Mouse (Mus musculus) intestine, embryonic 16.5 days (tissue): Measurements from ENCODE around the gene Scgb1b30. TPM values are rescaled to one million over a fixed set of nuclear protein-coding genes. Genes with fewer than 3 reads are reported as not detected.
"Not testable (repeated sequence)": the region's sequence is repeated elsewhere in the genome, so short reads cannot be mapped to it uniquely, and the experiment has no call there.

Source experiments
- ATAC-seq: fragments of 200-750 bp; cut with Nextera tagmentation; 2 replicates; pipeline ENCODE4 v1.8.0; 2017; ENCODE audit warnings: moderate TSS enrichment, moderate library complexity
- H3K27ac ChIP-seq: fragments of 300-500 bp; sonication (generic); 2 replicates; pipeline ENCODE4 v1.5.1; 2014; ENCODE audit warnings: mild to moderate bottlenecking, low read length
- H3K27me3 ChIP-seq: fragments of 300-500 bp; sonication (generic); replicated peaks from 2 replicates; pipeline ENCODE4 v1.6.1; 2014; ENCODE audit warnings: low read length, control low read depth, mixed read lengths; ENCODE audit not compliant: control insufficient read depth, insufficient read depth
- H3K36me3 ChIP-seq: fragments of 300-500 bp; sonication (generic); 2 replicates; pipeline ENCODE4 v1.6.1; 2014; ENCODE audit warnings: low read length, control low read depth; ENCODE audit not compliant: control insufficient read depth, insufficient read depth
- H3K4me1 ChIP-seq: fragments of 300-500 bp; sonication (generic); 2 replicates; pipeline ENCODE4 v1.6.1; 2014; ENCODE audit warnings: low read length, control low read depth, mixed read lengths; ENCODE audit not compliant: control insufficient read depth, insufficient read depth
- H3K4me2 ChIP-seq: fragments of 300-500 bp; sonication (generic); 2 replicates; pipeline ENCODE4 v1.6.1; 2014; ENCODE audit warnings: low read depth, low read length, control low read depth
- H3K4me3 ChIP-seq: fragments of 300-500 bp; sonication (generic); 2 replicates; pipeline ENCODE4 v1.5.1; 2014; ENCODE audit warnings: mild to moderate bottlenecking, low read length
- H3K9ac ChIP-seq: fragments of 300-500 bp; sonication (generic); 2 replicates; pipeline ENCODE4 v1.6.1; 2014; ENCODE audit warnings: low read depth, low read length
- H3K9me3 ChIP-seq: fragments of 300-500 bp; sonication (generic); 2 replicates; pipeline ENCODE4 v1.6.1; 2016; ENCODE audit warnings: low read length, control low read depth; ENCODE audit not compliant: control insufficient read depth
- WGBS: fragments of 180-500 bp; shearing (Covaris S2); extraction: QIAGEN DNeasy Blood & Tissue Kit; methylation state at CpG from one replicate; pipeline ENCODE4 v1.1.7; 2014; 5-methylcytosine and 5-hydroxymethylcytosine counted together
- polyA plus RNA-seq: library from polyadenylated mRNA; unstranded; fragments of >200 nt; fragmentation: Nextera tagmentation; extraction: Ambion mirVana; gene quantifications from 2 replicates; pipeline ENCODE4 v1.2.1, GENCODE M21; 2015

The Scgb1b30 gene
- not detected in 2 replicates for polyA plus RNA-seq

DNA sequence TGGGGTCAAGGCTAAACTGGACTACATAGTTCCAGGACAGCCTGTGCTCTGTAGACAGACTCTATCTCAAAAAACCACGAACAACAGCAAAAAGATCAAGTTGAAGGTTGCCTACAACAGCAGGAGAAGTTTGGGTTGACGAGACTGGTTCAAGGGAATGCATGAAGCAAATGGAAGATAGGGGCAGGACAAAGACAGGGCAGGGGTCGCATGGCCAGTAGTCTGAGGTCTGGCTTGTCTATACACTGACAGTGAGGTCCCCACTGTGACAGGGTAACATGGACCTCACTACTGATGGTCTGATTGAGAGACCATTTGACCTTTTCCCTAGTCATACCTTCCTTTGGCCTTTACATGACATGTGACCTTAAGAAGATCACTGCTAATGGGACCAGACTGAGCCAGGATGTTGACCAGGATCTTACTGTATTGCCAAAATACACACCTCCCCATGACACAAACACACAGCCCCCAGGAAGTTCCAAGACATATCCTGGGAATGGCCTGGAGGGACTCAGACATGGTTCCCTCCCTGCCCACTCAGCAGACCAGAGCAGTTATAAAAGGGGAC is at the start of gene Scgb1b30:
TSS of gene Scgb1b30 (plus strand) at position 521 of the 571 bp plus-strand sequence.
- Histone ChIP-seq H3K9me3 (peaks cover 5% of the 10 kb centered on the region; the same call in 1 of the 2 replicates), H3K27me3 (no peaks in the 10 kb centered on the region), H3K9ac (no peak within 1 kb of the TSS), H3K27ac (no peak within 1 kb of the TSS), H3K4me1 (no peaks in the 10 kb centered on the region), H3K4me3 (no peak within 1 kb of the TSS), H3K4me2 (no peak within 1 kb of the TSS), H3K36me3 (no peaks in the 10 kb centered on the region)
- 82% methylated on average over 3 of the region's 3 CpGs for WGBS
- no peak for ATAC-seq

DNA sequence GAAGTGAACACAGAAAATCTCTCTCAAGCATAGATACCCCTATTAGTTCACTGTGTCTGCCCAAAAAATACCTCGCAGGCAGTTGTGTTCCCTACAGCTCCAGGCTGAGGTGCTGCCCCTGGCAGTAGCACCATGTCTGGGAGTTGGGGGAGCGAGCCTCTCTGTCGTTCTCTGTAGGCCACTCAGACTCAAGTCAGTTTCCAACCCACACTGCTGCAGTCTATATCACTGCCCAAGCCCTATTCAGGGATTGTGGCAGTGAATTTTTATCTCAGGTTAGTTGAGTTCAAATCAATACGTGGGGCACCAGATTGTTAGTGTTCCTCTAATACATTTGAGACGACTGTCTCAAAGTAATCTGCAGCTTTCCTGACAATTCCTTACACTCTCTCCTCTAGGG is 27.1 kb upstream of the Scgb1b30 start:
- not testable (repeated sequence) for H3K27ac ChIP-seq, H3K36me3 ChIP-seq, H3K4me3 ChIP-seq, H3K27me3 ChIP-seq, H3K4me2 ChIP-seq, H3K4me1 ChIP-seq, H3K9me3 ChIP-seq, H3K9ac ChIP-seq
- ATAC-seq, result peak; percentile 74
- WGBS, result 74% methylated on average over 5 of the region's 5 CpGs

DNA sequence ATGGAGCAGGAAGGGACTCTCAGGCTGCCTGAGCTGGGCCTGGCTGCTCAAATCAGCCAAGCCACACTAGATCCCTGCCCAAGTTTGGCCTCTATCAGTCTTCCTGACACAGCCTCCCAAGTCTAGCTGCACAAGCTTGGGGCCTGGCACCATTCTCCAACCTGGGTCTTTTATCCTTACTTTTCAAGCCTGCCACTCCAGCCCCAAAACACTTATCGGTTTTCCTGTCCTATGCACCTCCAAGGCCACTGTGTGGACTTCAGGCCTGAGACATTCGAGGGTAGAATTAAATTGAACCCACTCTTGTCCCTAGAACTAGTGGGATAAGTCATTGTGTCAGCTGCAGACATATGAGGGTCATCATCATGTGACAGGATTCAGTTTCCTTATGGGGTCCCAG is 4.8 kb downstream of the Scgb1b30 start:
- no peaks in the 10 kb centered on the region for H3K36me3 ChIP-seq
- no peak overlapping the region for H3K4me3 ChIP-seq
- H3K4me1 ChIP-seq, result no peaks in the 10 kb centered on the region
- H3K27me3 ChIP-seq, result no peaks in the 10 kb centered on the region
- no peak overlapping the region for H3K4me2 ChIP-seq
- peaks cover 5% of the 10 kb centered on the region; the same call in 1 of the 2 replicates for H3K9me3 ChIP-seq
- H3K27ac ChIP-seq, result no peak overlapping the region
- ATAC-seq, result no peak
- WGBS, result 72% methylated on average over 2 of the region's 2 CpGs
- no peak overlapping the region for H3K9ac ChIP-seq

DNA sequence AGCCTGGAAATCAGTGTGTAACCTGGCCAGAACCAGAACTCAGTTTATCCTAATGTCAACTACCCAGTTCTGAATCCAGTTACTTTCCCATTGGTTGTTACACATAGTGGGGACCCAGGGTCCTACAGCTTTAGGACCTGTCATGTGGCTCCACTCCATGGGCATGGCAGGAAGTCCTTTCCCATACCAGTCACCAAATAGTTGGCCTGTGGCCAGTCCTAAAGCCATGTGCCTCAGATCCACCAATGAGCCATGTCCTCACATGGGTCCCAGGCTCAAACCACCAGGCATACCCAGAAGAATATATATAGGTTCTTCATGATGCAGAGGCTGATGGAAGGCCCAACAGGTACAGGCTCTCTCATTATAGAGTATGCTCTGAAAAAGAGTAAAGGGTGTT is 6.0 kb downstream of the Scgb1b30 start:
- Histone ChIP-seq H3K4me1 (no peaks in the 10 kb centered on the region), H3K9me3 (peaks cover 5% of the 10 kb centered on the region; the same call in 1 of the 2 replicates), H3K9ac (no peak overlapping the region), H3K4me2 (no peak overlapping the region), H3K27ac (no peak overlapping the region), H3K4me3 (no peak overlapping the region), H3K36me3 (no peaks in the 10 kb centered on the region), H3K27me3 (no peaks in the 10 kb centered on the region)
- no peak for ATAC-seq

DNA sequence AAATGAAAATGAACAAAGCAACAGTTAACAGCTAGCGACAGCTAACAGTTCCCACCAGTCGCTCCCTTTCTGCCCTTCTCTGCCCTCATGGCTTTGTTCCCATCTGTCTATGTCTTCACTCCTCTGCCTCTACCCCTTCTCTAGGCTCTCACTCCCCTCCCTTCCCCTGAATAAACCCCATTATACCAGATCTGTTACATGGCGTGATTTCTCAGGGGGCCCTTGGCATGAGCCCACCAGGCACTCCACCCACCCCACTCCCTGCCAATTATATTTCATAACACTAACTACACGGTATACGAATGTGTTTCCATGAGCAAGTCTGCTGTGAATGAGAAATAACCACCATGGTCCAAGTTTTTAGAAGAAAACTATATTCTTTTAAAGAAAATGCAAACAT is 14.0 kb downstream of the Scgb1b30 start:
- 70% methylated on average over 5 of the region's 5 CpGs for WGBS
- Histone ChIP-seq H3K4me3 (no peak overlapping the region), H3K9me3 (no peaks in the 10 kb centered on the region), H3K4me2 (no peak overlapping the region), H3K27ac (no peak overlapping the region), H3K4me1 (no peaks in the 10 kb centered on the region), H3K27me3 (no peaks in the 10 kb centered on the region), H3K36me3 (peaks cover 10% of the 10 kb centered on the region), H3K9ac (no peak overlapping the region)
- no peak for ATAC-seq

DNA sequence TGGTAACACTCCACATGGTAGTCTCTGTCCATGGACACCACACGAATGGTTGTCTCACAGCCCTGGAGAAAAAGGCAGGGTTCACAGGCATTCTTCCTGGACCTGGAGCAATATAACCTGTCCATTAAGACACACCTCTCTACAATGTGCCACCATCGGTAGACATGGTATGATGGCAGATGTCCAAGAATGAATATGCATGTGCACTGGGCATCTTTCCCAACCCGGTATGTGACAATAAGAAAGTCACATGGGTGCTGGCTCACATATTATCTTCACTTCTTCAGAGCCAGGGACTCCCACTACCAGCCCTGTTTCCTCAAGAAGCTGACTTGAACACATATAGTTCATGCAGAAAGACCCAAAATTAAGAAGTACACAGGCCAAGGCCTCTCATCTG is 21.4 kb downstream of the Scgb1b30 start:
- 92% methylated on average over 3 of the region's 3 CpGs for WGBS
- no peak overlapping the region for H3K27ac ChIP-seq
- peaks cover 25% of the 10 kb centered on the region for H3K36me3 ChIP-seq
- H3K4me2 ChIP-seq, result no peak overlapping the region
- H3K9me3 ChIP-seq, result no peaks in the 10 kb centered on the region
- no peaks in the 10 kb centered on the region for H3K4me1 ChIP-seq
- H3K9ac ChIP-seq, result no peak overlapping the region
- H3K27me3 ChIP-seq, result no peaks in the 10 kb centered on the region
- no peak for ATAC-seq
- no peak overlapping the region for H3K4me3 ChIP-seq

DNA sequence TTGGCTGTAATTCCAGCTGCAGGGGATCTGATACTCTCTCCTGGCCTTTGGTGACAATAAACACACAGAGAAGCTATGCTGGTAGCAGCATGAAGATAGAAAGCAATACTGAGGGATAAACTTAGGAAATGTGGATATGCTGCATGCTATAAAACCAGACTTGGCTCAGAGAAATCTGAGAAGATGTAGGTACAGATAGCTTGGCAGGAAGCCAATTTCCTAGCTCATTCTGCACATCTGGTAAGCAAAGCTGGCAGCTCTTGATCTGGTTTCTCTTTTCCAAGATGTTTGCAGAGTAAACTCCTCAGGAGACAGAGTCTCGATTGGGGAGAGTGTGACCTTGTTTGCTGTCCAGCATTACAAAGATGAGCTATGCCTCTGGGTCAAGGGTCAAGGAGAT is 25.4 kb downstream of the Scgb1b30 start:
- not testable (repeated sequence) for H3K27me3 ChIP-seq, H3K9me3 ChIP-seq, H3K4me1 ChIP-seq, H3K4me3 ChIP-seq, H3K4me2 ChIP-seq, H3K9ac ChIP-seq, H3K27ac ChIP-seq
- peaks cover 12% of the 10 kb centered on the region for H3K36me3 ChIP-seq
- WGBS, result 3% methylated on average over 1 of the region's 1 CpGs
- ATAC-seq, result peak; percentile 69

DNA sequence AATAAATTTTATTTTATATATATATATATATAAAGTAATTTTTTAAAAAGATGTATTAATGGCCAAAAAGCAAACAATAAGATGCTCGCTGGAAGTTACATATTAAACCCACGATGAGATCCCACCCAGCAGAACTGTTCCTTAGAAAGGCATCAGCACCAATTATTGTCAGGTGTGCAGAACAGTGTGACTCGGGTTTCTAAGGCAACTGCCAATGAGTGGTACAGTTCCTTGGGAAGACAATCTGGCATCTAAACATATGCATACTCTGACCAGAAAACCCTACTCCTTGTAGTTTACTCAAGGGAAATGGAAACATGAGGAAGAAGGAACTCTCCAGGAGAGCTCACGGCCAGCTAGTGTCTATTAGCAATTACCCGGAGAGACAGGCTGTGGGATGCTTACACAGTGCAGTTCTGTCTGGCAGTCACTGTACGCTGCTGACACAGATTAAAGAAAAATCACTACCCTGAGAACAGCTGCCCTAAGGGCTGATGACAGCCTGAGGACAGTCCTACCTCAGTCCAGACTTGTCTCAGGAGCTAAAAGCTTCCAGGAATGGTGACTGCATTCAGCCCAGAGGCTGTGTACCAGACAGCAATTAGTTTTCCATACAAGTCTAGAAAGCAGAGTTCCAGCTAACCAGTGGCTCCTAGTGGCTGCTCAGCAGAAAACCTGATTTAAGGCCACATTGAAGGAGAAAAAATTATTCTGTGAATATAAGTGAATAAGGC is 27.9 kb downstream of the Scgb1b30 start:
- Histone ChIP-seq H3K4me3 (no peak overlapping the region), H3K9ac (no peak overlapping the region), H3K4me2 (no peak overlapping the region), H3K9me3 (0 out of 2 replicates have a peak, but pooled peaks cover 5% of the 10 kb centered on the region), H3K36me3 (no peaks in the 10 kb centered on the region), H3K4me1 (no peaks in the 10 kb centered on the region), H3K27me3 (no peaks in the 10 kb centered on the region), H3K27ac (no peak overlapping the region)
- 88% methylated on average over 6 of the region's 6 CpGs for WGBS
- no peak for ATAC-seq

DNA sequence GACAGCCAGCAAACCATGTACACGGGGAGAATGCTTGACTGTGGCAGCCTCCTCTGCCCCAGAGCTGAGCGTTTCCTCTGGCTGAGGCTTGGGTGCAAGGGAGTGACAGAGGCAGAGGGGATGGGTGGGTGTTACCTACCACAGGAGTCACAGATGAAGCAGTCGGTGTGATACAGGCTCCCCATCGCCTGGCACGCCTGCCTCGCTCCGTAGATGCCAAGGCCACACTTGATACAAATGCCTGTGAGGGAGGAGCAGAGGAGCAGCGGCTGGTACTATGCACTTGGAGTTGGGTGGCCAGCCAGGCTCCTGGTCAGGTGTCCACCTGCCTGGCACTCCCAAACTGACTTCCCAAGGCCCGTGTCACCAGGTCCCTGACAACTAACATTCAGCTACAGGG is 30.1 kb downstream of the Scgb1b30 start:
- Histone ChIP-seq H3K4me2 (no peak overlapping the region), H3K36me3 (no peaks in the 10 kb centered on the region), H3K27me3 (no peaks in the 10 kb centered on the region), H3K9ac (no peak overlapping the region), H3K9me3 (0 out of 2 replicates have a peak, but pooled peaks cover 5% of the 10 kb centered on the region), H3K27ac (no peak overlapping the region), H3K4me3 (no peak overlapping the region), H3K4me1 (no peaks in the 10 kb centered on the region)
- no peak for ATAC-seq
- WGBS, result 88% methylated on average over 9 of the region's 9 CpGs
